Mouse (Mus musculus): Measurements from ENCODE around the gene Ccdc172. TPM values are rescaled to one million over a fixed set of nuclear protein-coding genes. Genes with fewer than 3 reads are reported as not detected.

The Ccdc172 gene
- not detected for total RNA-seq (2022)

GRCm38 (mm10) chr19:58511818-58512217, at the start of gene Ccdc172:
Ccdc172 (plus strand) TSS chr19:58511993.
- DNase-seq = no peak

- DNase-seq = no peak
Measured at GRCm38 (mm10) chr19:58463755-58464154, 48.0 kb upstream of the Ccdc172 start.

- no peak for DNase-seq
Measured at GRCm38 (mm10) chr19:58468331-58468730, 43.5 kb upstream of the Ccdc172 start.

- peak; percentile 42 for DNase-seq
Measured at GRCm38 (mm10) chr19:58469421-58469820, 42.4 kb upstream of the Ccdc172 start.

GRCm38 (mm10) chr19:58474251-58474650, 37.5 kb upstream of the Ccdc172 start:
- no peak for DNase-seq

GRCm38 (mm10) chr19:58482373-58482977, 29.3 kb upstream of the Ccdc172 start:
- DNase-seq = no peak

- DNase-seq = no peak
Measured at GRCm38 (mm10) chr19:58486686-58487085, 25.1 kb upstream of the Ccdc172 start.

- peak; percentile 4 for DNase-seq
Measured at GRCm38 (mm10) chr19:58497106-58497505, 14.7 kb upstream of the Ccdc172 start.

GRCm38 (mm10) chr19:58499420-58499966, 12.3 kb upstream of the Ccdc172 start:
- no peak for DNase-seq

- DNase-seq = no peak
Measured at GRCm38 (mm10) chr19:58500049-58500448, 11.7 kb upstream of the Ccdc172 start.

GRCm38 (mm10) chr19:58521696-58522095, 9.9 kb downstream of the Ccdc172 start:
- no peak for DNase-seq

- DNase-seq = peak; percentile 38
Measured at GRCm38 (mm10) chr19:58523736-58524394, 12.1 kb downstream of the Ccdc172 start.

GRCm38 (mm10) chr19:58525457-58526239, 13.9 kb downstream of the Ccdc172 start:
- DNase-seq = no peak

- no peak for DNase-seq
Measured at GRCm38 (mm10) chr19:58533077-58533476, 21.3 kb downstream of the Ccdc172 start.

GRCm38 (mm10) chr19:58536691-58537090, 24.9 kb downstream of the Ccdc172 start:
- DNase-seq = no peak

GRCm38 (mm10) chr19:58540396-58540795, 28.6 kb downstream of the Ccdc172 start:
- no peak for DNase-seq

GRCm38 (mm10) chr19:58548367-58548766, 36.6 kb downstream of the Ccdc172 start:
- DNase-seq = peak; percentile 11

GRCm38 (mm10) chr19:58550489-58550888, 38.7 kb downstream of the Ccdc172 start:
- DNase-seq = no peak

GRCm38 (mm10) chr19:58550916-58551315, 39.1 kb downstream of the Ccdc172 start:
- DNase-seq = no peak

GRCm38 (mm10) chr19:58554974-58555373, 43.2 kb downstream of the Ccdc172 start:
- DNase-seq = no peak

GRCm38 (mm10) chr19:58558352-58558751, 46.6 kb downstream of the Ccdc172 start:
- no peak for DNase-seq

- DNase-seq = no peak
Measured at GRCm38 (mm10) chr19:58562301-58562815, 50.6 kb downstream of the Ccdc172 start.

- DNase-seq = no peak
Measured at GRCm38 (mm10) chr19:58571566-58571965, 59.8 kb downstream of the Ccdc172 start.
